Mouse (Mus musculus) CH12.LX (cell line): ENCODE results near the gene Ech1. TPM values are rescaled to one million over a fixed set of nuclear protein-coding genes. Genes with fewer than 3 reads are reported as not detected.

Experiments used
- DNase-seq: peaks from one replicate; pipeline ENCODE4 v3.0.0-alpha.2; 2013; ENCODE audit errors: extremely low read depth
- H3K27ac ChIP-seq: 2 replicates; pipeline ENCODE4 v1.5.1; 2012; ENCODE audit warnings: low read depth, mild to moderate bottlenecking, control low read depth, moderate library complexity; ENCODE audit not compliant: insufficient read depth
- H3K27me3 ChIP-seq: replicated peaks from 2 replicates; pipeline ENCODE3; 2012; ENCODE audit warnings: inconsistent platforms
- H3K36me3 ChIP-seq, 2 experiments: replicated peaks in 1 of 2; 2 replicates each; pipeline versions ENCODE3 to v1.6.1; 2012; ENCODE audit warnings: inconsistent platforms in 1 of 2, low read length in 1 of 2, mild to moderate bottlenecking in 1 of 2, mixed read lengths in 1 of 2, moderate library complexity in 1 of 2; ENCODE audit not compliant: control insufficient read depth in 1 of 2, insufficient read depth in 1 of 2
- H3K4me1 ChIP-seq, 2 experiments: 2 replicates each; pipeline ENCODE4 v1.6.1; 2012; ENCODE audit warnings: inconsistent platforms in 1 of 2, moderate library complexity in 1 of 2; ENCODE audit not compliant: insufficient read depth in 2 of 2, control insufficient read depth in 1 of 2
- H3K4me2 ChIP-seq: 2 replicates; pipeline ENCODE4 v1.6.1; 2012; ENCODE audit warnings: low read depth, mild to moderate bottlenecking, control low read depth; ENCODE audit not compliant: poor library complexity, insufficient read depth, severe bottlenecking
- H3K4me3 ChIP-seq, 3 experiments: fragments of 150-350 bp in 1 of 3; sonication (generic) in 1 of 3; replicated peaks in 1 of 3; 2 replicates each; pipeline versions ENCODE3 to v1.5.1; 2011 to 2012; ENCODE audit warnings: low read depth in 2 of 3, low read length in 2 of 3, mild to moderate bottlenecking in 2 of 3, moderate library complexity in 2 of 3, control low read depth in 1 of 3, improper control_type of control experiment in 1 of 3, inconsistent platforms in 1 of 3, mixed read lengths in 1 of 3; ENCODE audit not compliant: poor library complexity in 1 of 3
- H3K79me2 ChIP-seq: replicated peaks from 2 replicates; pipeline ENCODE4 v1.6.1; 2012; ENCODE audit warnings: mild to moderate bottlenecking, moderate library complexity; ENCODE audit not compliant: control insufficient read depth, poor library complexity, insufficient read depth, severe bottlenecking; ENCODE audit errors: extremely low read depth
- H3K9ac ChIP-seq: 2 replicates; pipeline ENCODE4 v1.6.1; 2012; ENCODE audit warnings: low read depth, mild to moderate bottlenecking, control low read depth, moderate library complexity; ENCODE audit not compliant: insufficient read depth
- H3K9me3 ChIP-seq: replicated peaks from 2 replicates; pipeline ENCODE3; 2012; ENCODE audit warnings: low read length, inconsistent platforms, mixed read lengths
- CHD1 ChIP-seq: IDR thresholded peaks from 2 replicates; pipeline ENCODE4 v1.6.1; 2012; ENCODE audit warnings: low read depth, low read length, improper control_type of control experiment, inconsistent platforms
- EP300 ChIP-seq: IDR thresholded peaks from 2 replicates; pipeline ENCODE4 v1.6.1; 2011; ENCODE audit warnings: low read length, improper control_type of control experiment
- ETS1 ChIP-seq: conservative IDR thresholded peaks from 2 replicates; pipeline ENCODE4 v1.6.1; 2012; ENCODE audit warnings: low read depth, mild to moderate bottlenecking, inconsistent platforms, low read length, improper control_type of control experiment, moderate library complexity
- GABPA ChIP-seq: IDR thresholded peaks from 2 replicates; pipeline ENCODE4 v1.6.1; 2012; ENCODE audit warnings: low read depth, low read length, improper control_type of control experiment, inconsistent platforms; ENCODE audit not compliant: insufficient replicate concordance
- JUND ChIP-seq: conservative IDR thresholded peaks from 2 replicates; pipeline ENCODE4 v1.6.1; 2011; ENCODE audit warnings: low read depth, low read length, improper control_type of control experiment
- MXI1 ChIP-seq: IDR thresholded peaks from 2 replicates; pipeline ENCODE4 v1.6.1; 2011; ENCODE audit warnings: mild to moderate bottlenecking, low read depth, low read length, improper control_type of control experiment
- MYC ChIP-seq: IDR thresholded peaks from 2 replicates; pipeline ENCODE4 v1.6.1; 2011; ENCODE audit warnings: low read depth, mild to moderate bottlenecking, improper control_type of control experiment, low read length
- NRF1 ChIP-seq: IDR thresholded peaks from 2 replicates; pipeline ENCODE4 v1.6.1; 2014; ENCODE audit warnings: low read depth, mild to moderate bottlenecking, inconsistent platforms, low read length, improper control_type of control experiment, moderate library complexity
- POLR2A ChIP-seq: IDR thresholded peaks from 2 replicates; pipeline ENCODE4 v1.6.1; 2011; ENCODE audit warnings: low read depth, mild to moderate bottlenecking, improper control_type of control experiment, low read length
- POLR2AphosphoS2 ChIP-seq: IDR thresholded peaks from 2 replicates; pipeline ENCODE4 v1.6.1; 2011; ENCODE audit warnings: low read depth, low read length, improper control_type of control experiment
- SIN3A ChIP-seq: IDR thresholded peaks from 2 replicates; pipeline ENCODE4 v1.6.1; 2012; ENCODE audit warnings: low read length, improper control_type of control experiment, inconsistent platforms
- TBP ChIP-seq: conservative IDR thresholded peaks from 2 replicates; pipeline ENCODE4 v1.6.1; 2011; ENCODE audit warnings: low read depth, low read length, improper control_type of control experiment
- UBTF ChIP-seq: IDR thresholded peaks from 2 replicates; pipeline ENCODE4 v1.6.1; 2012; ENCODE audit warnings: low read depth, mild to moderate bottlenecking, inconsistent platforms, low read length, improper control_type of control experiment, moderate library complexity
- USF2 ChIP-seq: conservative IDR thresholded peaks from 2 replicates; pipeline ENCODE4 v1.6.1; 2011; ENCODE audit warnings: low read depth, low read length, improper control_type of control experiment
- ZMIZ1 ChIP-seq: IDR thresholded peaks from 2 replicates; pipeline ENCODE4 v1.6.1; 2012; ENCODE audit warnings: low read depth, mild to moderate bottlenecking, inconsistent platforms, low read length, improper control_type of control experiment
- dilution Hi-C: fragments of 300-500 bp; cut with MboI; formaldehyde crosslinking; loops from 2 replicates; pipeline ENCODE4 v1.14.3; 2020; ENCODE audit warnings: low sequenced_read_pairs; ENCODE audit not compliant: extremely low pct_unique_long_range_greater_than_20kb, extremely low pct_ligation_motif_present
- in situ Hi-C: fragments of 300-500 bp; cut with MboI; formaldehyde crosslinking; loops from 3 replicates; pipeline ENCODE4 v1.14.3; 2019; ENCODE audit warnings: low sequenced_read_pairs, low pct_ligation_motif_present, low pct_unique_long_range_greater_than_20kb, mixed read lengths
- polyA plus RNA-seq: library from polyadenylated mRNA; unstranded; fragments of >175 nt; gene quantifications from 2 replicates; pipeline ENCODE4 v1.2.1, GENCODE M21; 2012; ENCODE audit warnings: low read depth; ENCODE audit not compliant: insufficient read length
- total RNA-seq, 2 experiments: library from RNA; depleted of rRNA; stranded (reverse); fragments of 300-350 nt in 1 of 2; fragments of >200 nt in 1 of 2; gene quantifications; 2 replicates each; pipeline ENCODE4 v1.2.3; 2012 to 2014

The Ech1 gene
- total and polyA plus RNA-seq, 3 experiments = 67.6 to 124 (median 119) TPM

- TF ChIP-seq MYC = peak; percentile 99
Measured at GRCm38 (mm10) chr7:28811228-28811627, 13.8 kb upstream of the Ech1 start (continued).

- no peak for DNase-seq
- TF ChIP-seq POLR2AphosphoS2 (peak; percentile 4; the same call in 1 of the 2 replicates), CHD1 (0 out of 2 replicates have a peak, but pooled peaks have one; percentile 16), NRF1 (no peak)
- Histone ChIP-seq H3K4me1 (peaks cover 11 to 57% of the 10 kb centered on the region in 2 experiments), H3K27ac (peak overlapping the region; percentile 55; the same call in 1 of the 2 replicates), H3K9ac (peak overlapping the region; percentile 100), H3K9me3 (no peaks in the 10 kb centered on the region), H3K27me3 (no peaks in the 10 kb centered on the region), H3K79me2 (peaks cover 55% of the 10 kb centered on the region), H3K4me3 (peak overlapping the region; percentile 74 to 96 (median 78)), H3K36me3 (peaks cover 44 to 50% of the 10 kb centered on the region in 2 experiments), H3K4me2 (peak overlapping the region; percentile 90)
- in situ Hi-C loops = no loop called here
- dilution Hi-C loops = no loop called here
Measured at GRCm38 (mm10) chr7:28811640-28812275, 13.3 kb upstream of the Ech1 start.

GRCm38 (mm10) chr7:28812436-28812835 is 12.6 kb upstream of the Ech1 start:
- dilution Hi-C loops = no loop called here
- H3K4me2 ChIP-seq = peak overlapping the region; percentile 90
- H3K36me3 ChIP-seq = peaks cover 51 to 56% of the 10 kb centered on the region in 2 experiments
- H3K4me3 ChIP-seq = peak overlapping the region; percentile 74 to 96 (median 78)
- peak overlapping the region; percentile 55 for H3K27ac ChIP-seq
- H3K9ac ChIP-seq = peak overlapping the region; percentile 100
- in situ Hi-C loops = no loop called here
- H3K79me2 ChIP-seq = peaks cover 61% of the 10 kb centered on the region
- no peaks in the 10 kb centered on the region for H3K27me3 ChIP-seq
- TF ChIP-seq ZMIZ1 (0 out of 2 replicates have a peak, but pooled peaks have one; percentile 50), POLR2A (0 out of 2 replicates have a peak, but pooled peaks have one; percentile 11), TBP (no peak), MXI1 (no peak), UBTF (no peak), USF2 (no peak), ETS1 (no peak), NRF1 (no peak), CHD1 (0 out of 2 replicates have a peak, but pooled peaks have one; percentile 35), JUND (no peak), EP300 (no peak), SIN3A (peak; percentile 36; the same call in 1 of the 2 replicates), GABPA (no peak)
- TF ChIP-seq, all 38 proteins: peak for 4
- peaks cover 13 to 60% of the 10 kb centered on the region in 2 experiments for H3K4me1 ChIP-seq
- no peak for DNase-seq
- H3K9me3 ChIP-seq = no peaks in the 10 kb centered on the region
